Mouse (Mus musculus) forebrain, embryonic 12.5 days (tissue): ENCODE data around the gene Hagh. TPM values are rescaled to one million over a fixed set of nuclear protein-coding genes. Genes with fewer than 3 reads are reported as not detected.

Experiments
- ATAC-seq: fragments of 200-750 bp; cut with Nextera tagmentation; 2 replicates; pipeline ENCODE4 v1.8.0; 2017; ENCODE audit warnings: moderate TSS enrichment; ENCODE audit not compliant: low FRiP score
- H3K27ac ChIP-seq: fragments of 300-500 bp; sonication (generic); 2 replicates; pipeline ENCODE4 v1.5.1; 2016; ENCODE audit warnings: mild to moderate bottlenecking
- H3K27me3 ChIP-seq: fragments of 300-500 bp; sonication (generic); 2 replicates; pipeline ENCODE4 v1.6.1; 2016; ENCODE audit warnings: mild to moderate bottlenecking
- H3K36me3 ChIP-seq: fragments of 300-500 bp; sonication (generic); replicated peaks from 2 replicates; pipeline ENCODE4 v1.6.1; 2016; ENCODE audit warnings: mild to moderate bottlenecking
- H3K4me1 ChIP-seq: fragments of 300-500 bp; sonication (generic); 2 replicates; pipeline ENCODE4 v1.6.1; 2016
- H3K4me2 ChIP-seq: fragments of 300-500 bp; sonication (generic); 2 replicates; pipeline ENCODE4 v1.6.1; 2016; ENCODE audit warnings: mild to moderate bottlenecking, moderate library complexity
- H3K4me3 ChIP-seq: fragments of 300-500 bp; sonication (generic); replicated peaks from 2 replicates; pipeline ENCODE4 v1.5.1; 2016; ENCODE audit warnings: mild to moderate bottlenecking
- H3K9ac ChIP-seq: fragments of 300-500 bp; sonication (generic); 2 replicates; pipeline ENCODE4 v1.6.1; 2016; ENCODE audit warnings: mild to moderate bottlenecking
- H3K9me3 ChIP-seq: fragments of 300-500 bp; sonication (generic); 2 replicates; pipeline ENCODE4 v1.6.1; 2016
- WGBS: fragments of 180-500 bp; shearing (Covaris S2); methylation state at CpG from one replicate; pipeline ENCODE4 v1.1.7; 2016; 5-methylcytosine and 5-hydroxymethylcytosine counted together
- polyA plus RNA-seq: library from polyadenylated mRNA; unstranded; fragments of >200 nt; fragmentation: Nextera tagmentation; extraction: Ambion mirVana; gene quantifications from 2 replicates; pipeline ENCODE4 v1.2.1, GENCODE M21; 2016

Hagh gene
- polyA plus RNA-seq, 1 experiment from 2014 or later, result 24.8 TPM

DNA sequence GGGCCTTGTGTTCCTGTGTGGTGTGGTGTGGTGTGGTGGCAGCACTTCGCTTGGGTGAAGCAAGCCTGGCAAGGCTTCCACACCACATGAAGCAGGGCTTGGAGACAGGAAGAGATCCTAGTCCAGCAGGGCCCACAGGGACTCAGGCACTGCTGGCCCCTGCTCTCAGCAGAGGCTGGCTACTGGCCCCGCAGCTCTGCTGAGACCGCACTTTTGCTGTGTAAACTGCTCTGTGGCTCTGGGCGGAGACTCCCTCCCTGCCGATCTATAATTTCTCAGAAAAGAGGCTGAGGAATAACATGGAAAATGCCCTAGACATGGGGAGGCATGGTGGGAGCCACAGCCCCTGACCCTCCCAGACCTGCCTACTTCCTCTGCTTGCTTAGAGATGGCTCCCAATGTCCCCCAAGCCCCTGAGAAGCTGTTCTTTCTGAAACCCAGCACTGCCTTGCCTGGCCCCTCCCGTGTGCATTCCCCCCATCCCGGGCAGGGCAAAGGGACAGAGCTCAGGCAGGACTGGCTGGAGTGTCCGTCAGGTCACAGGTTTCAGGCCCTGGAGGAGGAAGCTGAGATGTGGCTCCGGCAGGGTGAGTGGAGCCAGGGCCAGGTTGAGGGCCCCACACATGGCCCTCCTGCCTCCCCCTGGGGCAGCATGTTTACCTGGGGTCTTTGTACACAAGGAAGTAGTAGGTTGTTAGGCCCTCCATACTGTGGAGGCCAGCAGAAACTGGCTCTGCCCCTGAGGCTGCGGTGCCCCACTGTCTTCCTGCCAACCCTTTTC lies 37.6 kb downstream of the Hagh start:
- 63% methylated on average over 10 of the region's 10 CpGs for WGBS
- Histone ChIP-seq H3K9ac (no peak overlapping the region), H3K27ac (no peak overlapping the region), H3K36me3 (peaks cover 2% of the 10 kb centered on the region), H3K9me3 (no peaks in the 10 kb centered on the region), H3K4me3 (no peak overlapping the region), H3K4me2 (no peak overlapping the region), H3K27me3 (no peaks in the 10 kb centered on the region; the same call in 1 of the 2 replicates), H3K4me1 (no peaks in the 10 kb centered on the region)
- no peak for ATAC-seq

DNA sequence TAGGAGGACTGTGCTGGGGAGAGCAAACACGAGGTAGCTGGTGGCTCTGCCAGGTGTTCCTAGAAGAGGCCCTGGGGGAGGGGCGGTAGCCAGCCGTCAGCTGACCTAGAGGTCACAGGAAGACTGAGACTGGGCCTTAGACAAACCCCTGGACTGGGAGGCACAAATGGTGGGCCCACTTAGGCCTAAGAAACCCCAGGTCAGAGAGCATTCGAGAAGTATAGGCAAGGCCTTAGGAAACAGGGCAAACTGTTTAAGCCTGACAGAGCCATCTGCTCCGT lies 38.1 kb downstream of the Hagh start:
- no peak overlapping the region for H3K4me2 ChIP-seq
- H3K27me3 ChIP-seq, result no peaks in the 10 kb centered on the region; the same call in 1 of the 2 replicates
- H3K9ac ChIP-seq, result no peak overlapping the region
- H3K36me3 ChIP-seq, result peaks cover 7% of the 10 kb centered on the region
- H3K9me3 ChIP-seq, result no peaks in the 10 kb centered on the region
- no peaks in the 10 kb centered on the region for H3K4me1 ChIP-seq
- H3K27ac ChIP-seq, result no peak overlapping the region
- WGBS, result 34% methylated on average over 5 of the region's 5 CpGs
- ATAC-seq, result no peak
- H3K4me3 ChIP-seq, result no peak overlapping the region

DNA sequence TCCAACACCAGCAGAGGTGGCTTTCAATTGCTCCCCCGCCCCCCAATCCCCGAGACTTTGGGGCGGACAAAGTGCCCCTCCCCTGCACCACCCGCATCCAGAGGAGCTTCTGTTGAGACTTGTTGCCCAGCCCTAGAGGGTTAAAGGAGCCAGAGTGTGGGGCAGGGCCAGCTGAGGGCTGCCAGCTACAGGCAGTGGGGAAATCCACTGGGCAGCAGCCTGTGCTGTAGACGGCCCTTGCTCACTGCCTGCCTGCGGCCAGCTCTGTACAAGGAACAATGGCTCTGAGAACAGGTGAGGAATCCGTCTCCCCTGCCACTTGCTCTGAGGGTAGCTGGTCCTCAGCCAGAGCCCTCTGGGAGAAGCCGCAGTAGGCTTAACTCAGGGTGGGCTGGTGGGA lies 38.6 kb downstream of the Hagh start:
- peaks cover 12% of the 10 kb centered on the region for H3K36me3 ChIP-seq
- no peak overlapping the region for H3K27ac ChIP-seq
- no peak overlapping the region for H3K4me3 ChIP-seq
- H3K9me3 ChIP-seq, result no peaks in the 10 kb centered on the region
- no peaks in the 10 kb centered on the region for H3K4me1 ChIP-seq
- no peak for ATAC-seq
- no peak overlapping the region for H3K9ac ChIP-seq
- H3K4me2 ChIP-seq, result no peak overlapping the region
- WGBS, result 77% methylated on average over 8 of the region's 8 CpGs
- no peaks in the 10 kb centered on the region; the same call in 1 of the 2 replicates for H3K27me3 ChIP-seq

GRCm38 (mm10) chr17:24881738-24882440 lies 41.9 kb downstream of the Hagh start:
- no peaks in the 10 kb centered on the region for H3K27me3 ChIP-seq
- no peak overlapping the region for H3K4me3 ChIP-seq
- H3K9ac ChIP-seq, result no peak overlapping the region
- no peak overlapping the region for H3K27ac ChIP-seq
- H3K36me3 ChIP-seq, result peaks cover 26% of the 10 kb centered on the region
- 52% methylated on average over 7 of the region's 7 CpGs for WGBS
- H3K9me3 ChIP-seq, result no peaks in the 10 kb centered on the region
- no peak for ATAC-seq
- peaks cover 11% of the 10 kb centered on the region for H3K4me1 ChIP-seq
- no peak overlapping the region for H3K4me2 ChIP-seq

DNA sequence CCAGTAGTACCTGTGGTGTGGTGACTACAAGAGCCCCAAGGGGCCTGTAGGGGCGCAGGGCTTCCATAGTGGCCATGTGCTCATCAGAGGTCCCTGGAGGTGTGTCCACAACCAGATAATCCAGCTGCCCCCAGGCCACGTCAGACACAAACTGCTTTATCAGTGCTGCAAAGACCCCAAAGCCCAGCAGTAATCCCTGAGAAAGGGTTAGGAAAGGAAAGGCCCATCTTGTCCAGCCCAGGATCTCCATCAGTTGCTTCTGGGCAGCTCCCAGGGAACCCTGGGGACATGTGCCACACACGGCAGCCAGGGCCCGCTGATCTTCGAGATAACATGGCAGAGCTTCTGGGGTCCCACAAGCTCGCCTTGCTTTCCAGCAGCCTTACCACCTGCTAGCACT lies 44.4 kb downstream of the Hagh start:
- H3K36me3 ChIP-seq, result peaks cover 29% of the 10 kb centered on the region
- H3K27ac ChIP-seq, result no peak overlapping the region
- ATAC-seq, result no peak
- 95% methylated on average over 6 of the region's 6 CpGs for WGBS
- no peak overlapping the region for H3K4me3 ChIP-seq
- H3K4me2 ChIP-seq, result no peak overlapping the region
- H3K27me3 ChIP-seq, result no peaks in the 10 kb centered on the region
- H3K9me3 ChIP-seq, result no peaks in the 10 kb centered on the region
- no peak overlapping the region for H3K9ac ChIP-seq
- peaks cover 25% of the 10 kb centered on the region for H3K4me1 ChIP-seq

GRCm38 (mm10) chr17:24885356-24886133 lies 45.6 kb downstream of the Hagh start:
- ATAC-seq, result no peak; the same call in 1 of the 2 replicates
- H3K9ac ChIP-seq, result peak overlapping the region; percentile 63
- 27% methylated on average over 22 of the region's 22 CpGs for WGBS
- H3K4me1 ChIP-seq, result peaks cover 25% of the 10 kb centered on the region
- no peaks in the 10 kb centered on the region for H3K9me3 ChIP-seq
- H3K36me3 ChIP-seq, result peaks cover 41% of the 10 kb centered on the region
- peak overlapping the region; percentile 96 for H3K4me2 ChIP-seq
- H3K27ac ChIP-seq, result no peak overlapping the region
- H3K27me3 ChIP-seq, result no peaks in the 10 kb centered on the region
- peak overlapping the region; percentile 89 for H3K4me3 ChIP-seq

DNA sequence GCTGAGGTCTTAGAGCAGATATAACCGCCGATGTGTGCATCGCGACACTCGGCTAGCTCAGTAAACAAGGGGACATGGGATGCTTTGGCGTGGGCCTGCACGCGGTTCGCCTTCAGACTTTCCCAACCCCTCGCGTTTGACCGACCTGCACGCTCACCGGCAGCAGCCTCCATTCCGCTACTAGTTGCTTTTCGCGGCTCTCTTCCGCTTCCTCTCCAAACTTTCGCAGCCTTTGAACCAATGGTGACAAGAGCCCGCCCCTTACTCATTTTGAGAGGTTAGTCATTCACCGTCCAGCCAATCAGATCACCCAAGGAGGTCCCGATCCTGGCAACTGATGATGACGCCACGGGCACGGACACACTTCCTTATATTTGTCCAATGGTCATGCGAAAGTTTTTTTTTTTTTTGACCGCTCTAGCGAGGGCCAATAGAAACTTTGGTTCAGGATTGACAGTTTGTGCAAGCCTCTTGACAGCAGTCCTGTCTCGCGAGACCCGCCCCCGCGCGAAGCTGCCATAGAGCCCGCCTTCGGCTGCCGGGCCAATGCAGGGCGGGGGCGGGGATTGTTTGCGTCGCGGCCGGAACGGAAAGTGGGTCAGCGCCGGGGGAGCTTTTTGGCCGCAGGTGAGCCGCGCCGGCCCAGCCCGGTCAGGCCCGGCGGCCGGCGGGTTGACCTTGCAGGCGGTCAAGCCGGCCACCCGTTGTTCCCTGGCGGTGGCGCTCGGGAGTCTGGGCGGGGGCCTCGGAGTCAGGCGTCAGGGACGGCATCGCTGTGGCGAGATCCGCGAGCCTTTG lies 46.4 kb downstream of the Hagh start, which contains the start of the genes Nubp2 and Spsb3:
Nubp2 (minus strand) TSS at position 216 of the 798 bp plus-strand sequence.
Spsb3 (plus strand) TSS at position 510 of the 798 bp plus-strand sequence.
- peak within 1 kb of the TSS; percentile 89 for H3K4me3 ChIP-seq
- under 1% methylated on average over 69 of the region's 69 CpGs for WGBS
- H3K9me3 ChIP-seq, result no peaks in the 10 kb centered on the region
- peaks cover 25% of the 10 kb centered on the region for H3K4me1 ChIP-seq
- peaks cover 48% of the 10 kb centered on the region for H3K36me3 ChIP-seq
- H3K27ac ChIP-seq, result 0 out of 2 replicates have a peak within 1 kb of the TSS, but pooled peaks have one; percentile 63
- ATAC-seq, result peak; percentile 96
- peak within 1 kb of the TSS; percentile 82 for H3K9ac ChIP-seq
- peak within 1 kb of the TSS; percentile 96 for H3K4me2 ChIP-seq
- no peaks in the 10 kb centered on the region for H3K27me3 ChIP-seq

DNA sequence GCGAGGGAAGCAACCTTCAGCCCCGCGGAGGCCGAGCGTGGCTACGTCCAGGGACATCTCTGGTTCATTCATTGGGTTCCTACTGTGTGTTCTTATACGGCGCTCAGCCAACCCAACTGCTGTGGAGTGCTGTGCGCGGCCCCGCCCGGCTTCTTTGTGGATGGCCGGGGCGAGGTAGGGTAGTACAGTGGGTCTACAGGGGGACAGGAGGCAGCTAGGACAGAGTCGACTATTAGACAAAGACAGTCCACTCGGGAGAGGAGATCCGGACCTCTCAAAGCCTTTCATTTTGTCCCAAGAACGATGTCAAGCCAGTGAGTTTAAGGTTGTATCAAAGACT lies 47.0 kb downstream of the Hagh start:
- ATAC-seq, result peak; percentile 45
- Histone ChIP-seq H3K9me3 (no peaks in the 10 kb centered on the region), H3K27ac (0 out of 2 replicates have a peak overlapping the region, but pooled peaks have one; percentile 63), H3K4me1 (peaks cover 25% of the 10 kb centered on the region), H3K4me2 (peak overlapping the region; percentile 95), H3K9ac (peak overlapping the region; percentile 82), H3K36me3 (peaks cover 53% of the 10 kb centered on the region), H3K27me3 (no peaks in the 10 kb centered on the region), H3K4me3 (peak overlapping the region; percentile 89)
- under 1% methylated on average over 18 of the region's 18 CpGs for WGBS

GRCm38 (mm10) chr17:24887291-24888080 lies 47.5 kb downstream of the Hagh start:
- H3K4me3 ChIP-seq, result peak overlapping the region; percentile 89
- 65% methylated on average over 18 of the region's 18 CpGs for WGBS
- H3K27me3 ChIP-seq, result no peaks in the 10 kb centered on the region
- H3K9me3 ChIP-seq, result no peaks in the 10 kb centered on the region
- no peak for ATAC-seq
- H3K4me1 ChIP-seq, result peaks cover 25% of the 10 kb centered on the region
- peak overlapping the region; percentile 82 for H3K9ac ChIP-seq
- peak overlapping the region; percentile 95 for H3K4me2 ChIP-seq
- peaks cover 57% of the 10 kb centered on the region for H3K36me3 ChIP-seq
- 0 out of 2 replicates have a peak overlapping the region, but pooled peaks have one; percentile 63 for H3K27ac ChIP-seq

- Histone ChIP-seq H3K9ac (no peak overlapping the region), H3K4me1 (peaks cover 34% of the 10 kb centered on the region), H3K27ac (no peak overlapping the region), H3K27me3 (no peaks in the 10 kb centered on the region), H3K9me3 (no peaks in the 10 kb centered on the region), H3K4me3 (no peak overlapping the region), H3K36me3 (peaks cover 55% of the 10 kb centered on the region), H3K4me2 (no peak overlapping the region)
- WGBS, result 92% methylated on average over 3 of the region's 3 CpGs
- ATAC-seq, result no peak
Observed at GRCm38 (mm10) chr17:24888862-24889261, 48.9 kb downstream of the Hagh start.
